Mouse (Mus musculus) midbrain, embryonic 12.5 days (tissue): ENCODE measurements at regions not wholly inside any gene's neighbourhood (a gene's known extent, or its start where the extent isn't known, plus 50 kb on each side); places are given as distances from the start of the nearest gene placed in this dataset.
"Not testable (repeated sequence)": the region's sequence is repeated elsewhere in the genome, so short reads cannot be mapped to it uniquely, and the experiment has no call there.

ENCODE experiments used
- ATAC-seq: fragments of 200-750 bp; cut with Nextera tagmentation; 2 replicates; pipeline ENCODE4 v1.8.0; 2017; ENCODE audit warnings: low read depth, moderate TSS enrichment, moderate library complexity; ENCODE audit not compliant: low FRiP score
- H3K27ac ChIP-seq: fragments of 300-500 bp; sonication (generic); replicated peaks from 2 replicates; pipeline ENCODE4 v1.5.1; 2016; ENCODE audit warnings: mild to moderate bottlenecking
- H3K27me3 ChIP-seq: fragments of 300-500 bp; sonication (generic); 2 replicates; pipeline ENCODE4 v1.6.1; 2016; ENCODE audit warnings: mild to moderate bottlenecking
- H3K36me3 ChIP-seq: fragments of 300-500 bp; sonication (generic); 2 replicates; pipeline ENCODE4 v1.6.1; 2016
- H3K4me1 ChIP-seq: fragments of 300-500 bp; sonication (generic); 2 replicates; pipeline ENCODE4 v1.6.1; 2016
- H3K4me2 ChIP-seq: fragments of 300-500 bp; sonication (generic); replicated peaks from 2 replicates; pipeline ENCODE4 v1.6.1; 2016; ENCODE audit warnings: mild to moderate bottlenecking, moderate library complexity
- H3K4me3 ChIP-seq: fragments of 300-500 bp; sonication (generic); 2 replicates; pipeline ENCODE4 v1.5.1; 2016; ENCODE audit warnings: mild to moderate bottlenecking
- H3K9ac ChIP-seq: fragments of 300-500 bp; sonication (generic); replicated peaks from 2 replicates; pipeline ENCODE4 v1.6.1; 2016; ENCODE audit warnings: mild to moderate bottlenecking, moderate library complexity
- H3K9me3 ChIP-seq: fragments of 300-500 bp; sonication (generic); 2 replicates; pipeline ENCODE4 v1.6.1; 2016; ENCODE audit warnings: mild to moderate bottlenecking
- WGBS: fragments of 180-500 bp; shearing (Covaris S2); methylation state at CpG from one replicate; pipeline ENCODE4 v1.1.7; 2016; 5-methylcytosine and 5-hydroxymethylcytosine counted together

DNA sequence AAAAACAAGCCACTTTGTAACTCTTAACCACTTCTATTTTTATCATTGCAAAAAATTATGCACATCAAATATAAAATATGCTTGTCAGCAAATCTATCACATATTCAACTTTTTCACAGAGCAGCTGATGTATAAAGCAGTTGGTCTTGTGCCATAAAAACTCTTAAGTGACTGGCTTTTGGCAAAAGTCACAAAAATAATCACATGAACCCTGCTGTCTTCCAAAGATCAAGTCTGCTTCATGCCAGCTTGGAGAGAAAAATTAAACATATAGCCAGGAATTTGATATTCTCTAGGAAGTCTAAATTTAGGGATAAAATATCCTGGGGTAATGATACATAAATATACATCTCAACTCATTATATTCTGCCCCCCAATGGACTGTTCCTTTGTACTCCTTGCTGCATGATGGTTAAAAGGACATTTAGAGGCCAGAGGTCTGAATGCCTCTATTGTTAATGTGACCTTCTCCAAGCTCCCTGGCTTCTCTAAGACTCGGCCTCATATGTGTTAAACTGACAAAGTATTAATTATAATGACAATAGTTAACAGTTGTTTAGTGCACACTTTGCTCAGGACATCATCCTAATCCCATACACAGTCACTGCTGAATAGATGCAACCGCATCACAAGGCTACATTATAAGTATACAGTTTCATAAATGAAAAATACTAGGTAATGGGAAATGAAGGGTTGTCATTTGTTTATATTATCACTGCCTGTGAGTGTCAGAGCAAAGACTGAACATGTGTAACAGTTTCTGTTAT is 422.9 kb upstream of the Hs3st1 start:
- ATAC-seq = no peak
- Histone ChIP-seq H3K4me1 (no peaks in the 10 kb centered on the region), H3K9ac (no peak overlapping the region), H3K4me2 (no peak overlapping the region), H3K4me3 (no peak overlapping the region), H3K27me3 (no peaks in the 10 kb centered on the region), H3K27ac (no peak overlapping the region), H3K36me3 (no peaks in the 10 kb centered on the region), H3K9me3 (no peaks in the 10 kb centered on the region)
- 29% methylated on average over 2 of the region's 2 CpGs for WGBS

DNA sequence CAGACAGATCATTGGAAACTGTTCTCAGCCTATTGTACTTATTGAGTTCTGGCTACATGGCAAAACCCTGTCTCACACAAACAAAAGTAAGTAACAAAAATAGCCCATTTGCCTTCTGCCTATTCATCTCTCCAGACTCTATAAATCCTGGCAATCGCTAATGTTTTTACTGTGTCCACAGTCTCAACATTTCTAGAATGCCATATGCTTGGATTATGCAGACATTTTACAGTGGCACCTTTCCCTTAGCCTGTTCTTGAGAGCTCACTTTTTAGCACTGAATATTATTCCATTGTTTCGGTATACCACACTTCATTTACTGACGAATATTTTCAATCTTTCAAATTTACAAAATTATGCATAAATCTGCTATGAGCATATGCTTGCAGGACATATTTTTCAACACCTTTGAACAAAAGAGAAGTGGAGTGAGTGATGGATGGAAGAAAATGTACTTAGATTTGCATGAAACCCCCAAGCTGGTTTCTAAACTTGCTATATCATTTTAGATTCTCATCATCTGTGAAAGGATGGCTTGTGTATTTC is 381.5 kb upstream of the Hs3st1 start:
- Histone ChIP-seq H3K36me3 (no peaks in the 10 kb centered on the region), H3K4me1 (no peaks in the 10 kb centered on the region), H3K27me3 (no peaks in the 10 kb centered on the region), H3K4me3 (no peak overlapping the region), H3K9me3 (no peaks in the 10 kb centered on the region), H3K27ac (no peak overlapping the region), H3K9ac (no peak overlapping the region), H3K4me2 (no peak overlapping the region)
- WGBS = 90% methylated on average over 3 of the region's 3 CpGs
- ATAC-seq = no peak

DNA sequence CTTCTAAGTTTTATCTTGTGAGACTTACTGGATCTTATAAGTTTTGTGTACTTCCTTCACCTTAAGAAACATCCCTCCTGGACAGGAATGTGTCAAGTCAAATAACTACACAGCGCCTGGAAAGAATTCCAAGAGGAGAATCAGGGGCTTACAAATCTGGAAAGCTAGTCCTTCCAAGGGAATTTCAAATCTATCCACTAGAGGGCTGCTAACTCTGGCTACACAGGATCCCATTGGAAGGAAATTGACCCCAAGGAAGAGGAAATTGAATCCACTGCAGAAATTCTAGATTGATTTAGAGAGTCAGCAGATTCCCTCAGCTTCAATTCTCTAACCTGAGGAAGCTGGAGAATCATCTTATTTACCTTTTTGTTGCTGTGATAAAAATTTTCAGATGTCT is 369.1 kb upstream of the Hs3st1 start:
- H3K4me1 ChIP-seq = no peaks in the 10 kb centered on the region
- no peaks in the 10 kb centered on the region for H3K27me3 ChIP-seq
- WGBS = 61% methylated on average over 1 of the region's 1 CpGs
- no peak overlapping the region for H3K4me2 ChIP-seq
- no peak overlapping the region for H3K27ac ChIP-seq
- H3K9ac ChIP-seq = no peak overlapping the region
- ATAC-seq = no peak
- H3K36me3 ChIP-seq = no peaks in the 10 kb centered on the region
- no peak overlapping the region for H3K4me3 ChIP-seq
- H3K9me3 ChIP-seq = no peaks in the 10 kb centered on the region

DNA sequence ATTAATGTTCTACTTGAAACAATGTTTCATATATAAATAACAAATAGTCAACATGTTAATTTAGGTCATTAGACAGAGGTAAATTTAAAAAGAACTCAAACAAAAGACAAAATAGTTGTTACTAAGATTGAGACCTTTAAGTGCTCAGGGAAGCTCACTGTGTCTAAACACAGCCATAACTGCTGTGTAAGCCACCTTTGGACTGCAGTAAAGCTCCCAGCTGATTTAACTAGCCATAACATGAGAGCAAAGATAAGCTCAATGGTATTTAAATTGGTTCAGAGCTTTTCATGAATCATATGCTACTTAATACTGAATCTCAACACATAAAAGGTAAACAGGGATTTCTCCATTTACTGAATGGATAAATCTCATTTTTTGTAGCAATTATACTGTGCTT is 361.6 kb upstream of the Hs3st1 start:
- Histone ChIP-seq H3K9me3 (no peaks in the 10 kb centered on the region), H3K4me2 (no peak overlapping the region), H3K9ac (no peak overlapping the region), H3K27ac (no peak overlapping the region), H3K4me3 (no peak overlapping the region), H3K4me1 (no peaks in the 10 kb centered on the region), H3K27me3 (no peaks in the 10 kb centered on the region), H3K36me3 (no peaks in the 10 kb centered on the region)
- no peak for ATAC-seq

DNA sequence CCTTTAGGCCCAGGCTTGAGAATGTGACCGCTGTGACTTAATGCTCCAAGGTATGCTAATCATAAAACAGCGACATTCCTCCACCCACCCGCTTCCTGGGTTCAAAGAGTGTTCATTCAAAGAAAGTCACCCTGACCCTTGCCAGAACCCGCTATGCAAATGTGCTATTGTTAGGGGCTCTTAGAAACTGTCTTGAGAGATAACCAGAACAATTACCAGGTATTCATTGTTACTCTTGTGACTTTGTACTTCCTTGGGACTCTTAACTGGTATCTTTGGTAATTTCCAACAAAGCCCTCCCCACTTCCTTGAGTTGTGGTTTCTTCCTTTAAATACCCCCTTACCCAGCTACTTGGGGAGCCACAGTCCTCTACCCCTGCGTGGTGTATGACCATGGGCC is 334.3 kb upstream of the Hs3st1 start:
- not testable (repeated sequence) for H3K27me3 ChIP-seq, H3K4me1 ChIP-seq, H3K36me3 ChIP-seq, H3K4me2 ChIP-seq, H3K4me3 ChIP-seq, H3K9ac ChIP-seq, ATAC-seq, H3K9me3 ChIP-seq, H3K27ac ChIP-seq
- 87% methylated on average over 5 of the region's 5 CpGs for WGBS

DNA sequence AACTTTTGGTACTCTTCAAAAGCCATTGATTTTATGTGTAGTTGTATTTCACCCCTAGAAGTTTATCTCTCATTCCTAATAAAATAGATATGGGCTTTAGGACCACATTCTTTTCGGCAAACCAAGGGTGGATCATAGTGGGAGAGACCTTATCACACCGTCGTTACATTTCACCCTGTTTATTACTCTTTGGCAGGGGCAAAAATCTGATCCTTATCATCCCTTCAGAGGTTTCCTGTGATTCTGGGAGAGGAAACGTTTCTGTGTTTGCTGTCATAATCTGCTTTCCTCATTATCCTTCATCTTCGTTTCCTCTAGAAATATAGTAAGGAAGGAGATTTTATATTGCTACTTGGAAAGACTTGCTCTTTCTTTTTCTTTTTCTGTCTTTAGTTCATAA is 290.0 kb upstream of the Hs3st1 start:
- Histone ChIP-seq H3K4me3 (no peak overlapping the region), H3K9me3 (no peaks in the 10 kb centered on the region), H3K4me1 (no peaks in the 10 kb centered on the region), H3K4me2 (no peak overlapping the region), H3K9ac (no peak overlapping the region), H3K27me3 (no peaks in the 10 kb centered on the region), H3K27ac (no peak overlapping the region), H3K36me3 (no peaks in the 10 kb centered on the region)
- WGBS = 87% methylated on average over 5 of the region's 5 CpGs
- no peak for ATAC-seq

DNA sequence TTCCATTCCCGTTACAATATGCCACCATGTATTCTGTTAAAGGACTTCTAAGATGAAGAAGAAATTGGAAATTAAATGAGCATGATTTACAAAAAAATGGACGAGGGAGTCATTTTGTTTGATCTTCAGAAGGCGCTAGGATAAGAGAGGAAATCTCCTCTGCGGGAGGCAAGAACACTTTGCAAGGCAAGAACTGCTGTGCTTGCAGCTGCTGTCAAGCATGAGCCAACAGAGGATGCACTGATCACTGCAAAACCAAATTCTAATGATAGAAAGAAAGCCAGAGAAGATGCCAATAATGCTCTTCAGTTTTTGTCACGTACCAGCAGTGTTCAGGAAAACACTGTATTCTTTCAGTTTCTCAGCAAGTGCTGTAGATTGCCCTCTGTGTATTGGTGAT is 279.2 kb upstream of the Hs3st1 start:
- no peak for ATAC-seq
- Histone ChIP-seq H3K4me2 (no peak overlapping the region), H3K9ac (no peak overlapping the region), H3K9me3 (no peaks in the 10 kb centered on the region), H3K36me3 (no peaks in the 10 kb centered on the region), H3K4me1 (no peaks in the 10 kb centered on the region), H3K27me3 (no peaks in the 10 kb centered on the region), H3K27ac (no peak overlapping the region), H3K4me3 (no peak overlapping the region)
- 82% methylated on average over 5 of the region's 5 CpGs for WGBS

DNA sequence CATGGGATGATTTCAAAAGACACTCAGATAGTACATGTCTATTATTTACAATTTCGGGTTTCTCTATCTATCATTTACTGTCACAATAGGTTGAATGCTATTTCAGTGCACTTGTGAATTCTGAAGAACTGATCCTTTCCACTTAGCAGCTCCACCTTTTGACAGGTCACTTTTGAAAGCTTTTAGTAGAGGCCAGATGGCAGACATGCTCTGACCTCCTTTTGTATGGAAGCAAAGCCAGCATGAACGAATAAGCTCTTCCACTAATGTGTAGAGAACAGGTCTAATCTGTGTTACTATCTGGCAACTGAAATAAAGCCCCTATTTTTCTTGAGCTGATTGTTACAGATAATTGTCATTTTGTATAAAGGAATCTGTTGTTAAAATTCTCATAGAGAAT is 278.4 kb upstream of the Hs3st1 start:
- Histone ChIP-seq H3K27me3 (no peaks in the 10 kb centered on the region), H3K27ac (no peak overlapping the region), H3K9ac (no peak overlapping the region), H3K4me1 (no peaks in the 10 kb centered on the region), H3K4me2 (no peak overlapping the region), H3K36me3 (no peaks in the 10 kb centered on the region), H3K4me3 (no peak overlapping the region), H3K9me3 (no peaks in the 10 kb centered on the region)
- ATAC-seq = no peak
- WGBS = 67% methylated on average over 2 of the region's 2 CpGs

DNA sequence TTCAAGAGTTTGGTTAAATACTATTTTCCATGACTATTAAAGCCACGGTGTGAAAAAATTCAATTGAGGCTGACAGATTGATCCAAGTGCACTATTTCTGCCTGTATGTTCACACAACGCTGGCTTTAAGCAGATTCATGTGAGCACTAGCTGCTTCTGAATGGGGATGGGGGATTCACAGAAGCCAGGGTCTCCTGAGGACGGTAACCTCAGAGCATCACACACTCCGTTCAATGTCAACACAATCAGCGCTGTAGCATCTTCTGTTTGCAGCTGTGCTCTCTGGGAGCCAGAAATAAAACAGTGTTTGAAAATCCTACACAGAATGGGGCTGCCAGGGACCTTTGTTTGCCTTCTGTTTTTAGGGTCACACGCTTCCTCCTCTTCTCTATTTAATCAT is 275.0 kb upstream of the Hs3st1 start:
- no peaks in the 10 kb centered on the region for H3K4me1 ChIP-seq
- H3K9me3 ChIP-seq = no peaks in the 10 kb centered on the region
- H3K27ac ChIP-seq = no peak overlapping the region
- no peaks in the 10 kb centered on the region for H3K36me3 ChIP-seq
- H3K4me2 ChIP-seq = no peak overlapping the region
- no peaks in the 10 kb centered on the region for H3K27me3 ChIP-seq
- 74% methylated on average over 6 of the region's 6 CpGs for WGBS
- no peak overlapping the region for H3K9ac ChIP-seq
- 0 out of 2 replicates have a peak, but pooled peaks have one; percentile 34 for ATAC-seq
- no peak overlapping the region for H3K4me3 ChIP-seq

DNA sequence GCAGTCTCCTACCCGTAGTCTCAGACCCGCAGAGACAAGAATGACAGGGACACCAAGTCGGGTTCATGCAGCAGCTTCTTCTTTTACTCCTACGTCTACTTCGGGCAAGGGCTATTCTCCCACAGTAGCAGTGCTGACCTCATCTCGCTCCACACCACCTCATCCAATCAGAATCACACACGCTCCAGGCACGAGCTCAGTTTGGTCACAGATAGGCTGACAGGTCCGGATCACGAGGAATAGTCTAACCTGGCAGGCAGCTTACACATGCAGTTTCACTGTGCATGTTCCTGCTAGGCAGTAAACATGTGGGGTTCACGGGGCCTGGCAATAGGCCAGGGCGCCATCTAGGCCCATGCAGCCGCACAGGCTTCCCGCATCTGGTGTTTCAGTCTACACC is 260.7 kb upstream of the Hs3st1 start:
- Histone ChIP-seq H3K4me1 (no peaks in the 10 kb centered on the region), H3K4me2 (no peak overlapping the region), H3K36me3 (no peaks in the 10 kb centered on the region), H3K9me3 (no peaks in the 10 kb centered on the region), H3K9ac (no peak overlapping the region), H3K27ac (no peak overlapping the region), H3K4me3 (no peak overlapping the region), H3K27me3 (no peaks in the 10 kb centered on the region)
- ATAC-seq = no peak
- 86% methylated on average over 14 of the region's 14 CpGs for WGBS

DNA sequence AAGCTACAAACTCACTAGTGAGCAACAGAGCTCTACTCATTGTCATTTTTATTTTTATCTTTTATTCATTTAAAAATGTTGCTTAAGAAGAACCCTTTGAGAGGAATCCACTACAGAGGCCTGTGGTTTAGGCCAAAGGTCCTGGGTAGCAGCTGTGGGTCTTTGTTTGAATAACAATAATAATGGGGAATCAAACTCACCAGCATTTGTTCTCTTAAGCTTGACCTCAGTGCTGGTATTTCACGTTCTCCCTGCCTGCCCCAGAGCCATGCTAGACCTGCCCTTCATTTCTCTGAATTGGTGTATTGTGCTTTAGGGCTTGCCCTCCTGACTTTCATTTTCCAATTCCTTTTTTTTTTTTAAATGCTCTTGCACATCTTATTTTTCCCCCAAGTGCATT is 232.8 kb upstream of the Hs3st1 start:
- peak; percentile 47; the same call in 1 of the 2 replicates for ATAC-seq
- no peak overlapping the region for H3K4me2 ChIP-seq
- no peak overlapping the region for H3K27ac ChIP-seq
- H3K36me3 ChIP-seq = no peaks in the 10 kb centered on the region
- H3K9ac ChIP-seq = no peak overlapping the region
- H3K9me3 ChIP-seq = no peaks in the 10 kb centered on the region
- H3K4me3 ChIP-seq = no peak overlapping the region
- WGBS = 8% methylated on average over 1 of the region's 1 CpGs
- H3K27me3 ChIP-seq = no peaks in the 10 kb centered on the region
- 0 out of 2 replicates have a peak, but pooled peaks cover 2% of the 10 kb centered on the region for H3K4me1 ChIP-seq

DNA sequence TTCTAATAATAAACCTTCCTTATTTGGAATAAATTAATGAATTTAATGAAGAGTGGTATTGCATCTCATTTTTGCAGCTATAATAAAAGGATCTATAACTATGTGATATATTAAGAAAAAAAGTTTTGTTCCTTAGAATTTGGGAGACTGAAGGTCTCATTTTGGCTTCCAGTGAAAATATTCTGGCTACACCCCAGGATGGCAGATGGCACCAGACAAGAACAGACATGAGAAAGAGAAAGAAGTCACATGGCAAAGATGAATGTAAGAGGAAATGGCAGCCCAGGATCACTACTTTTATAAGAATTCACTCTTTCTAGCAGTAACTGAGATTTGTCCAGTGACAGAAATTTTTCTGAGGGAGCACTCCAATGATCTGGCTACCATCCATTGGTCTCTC is 209.1 kb upstream of the Hs3st1 start:
- Histone ChIP-seq H3K27me3 (no peaks in the 10 kb centered on the region), H3K27ac (no peak overlapping the region), H3K4me3 (no peak overlapping the region), H3K9ac (no peak overlapping the region), H3K4me2 (no peak overlapping the region), H3K36me3 (no peaks in the 10 kb centered on the region), H3K4me1 (no peaks in the 10 kb centered on the region), H3K9me3 (no peaks in the 10 kb centered on the region)
- no peak for ATAC-seq

DNA sequence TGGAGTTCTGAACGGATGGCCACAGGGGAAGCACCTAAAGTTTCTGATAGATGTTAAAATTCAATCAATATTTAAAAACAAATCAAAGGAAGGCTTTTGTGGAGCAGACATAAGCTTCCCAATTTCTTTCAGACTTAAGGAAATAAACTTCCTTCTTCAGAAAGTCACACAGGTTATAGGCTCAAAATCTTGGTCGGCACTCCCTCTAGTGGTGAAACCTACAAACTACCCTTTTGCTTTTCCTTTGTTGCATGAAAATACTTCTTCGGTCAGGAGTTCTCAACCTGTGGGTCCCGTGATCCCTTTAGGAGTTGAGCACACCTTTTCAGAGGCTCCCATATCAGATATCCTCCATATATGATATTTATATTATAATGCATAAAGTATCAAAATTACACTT is 205.7 kb upstream of the Hs3st1 start:
- no peaks in the 10 kb centered on the region for H3K4me1 ChIP-seq
- H3K27me3 ChIP-seq = no peaks in the 10 kb centered on the region
- WGBS = 39% methylated on average over 4 of the region's 4 CpGs
- H3K4me2 ChIP-seq = no peak overlapping the region
- H3K27ac ChIP-seq = no peak overlapping the region
- ATAC-seq = peak; percentile 54; the same call in 1 of the 2 replicates
- H3K4me3 ChIP-seq = no peak overlapping the region
- no peaks in the 10 kb centered on the region for H3K9me3 ChIP-seq
- H3K9ac ChIP-seq = no peak overlapping the region
- H3K36me3 ChIP-seq = no peaks in the 10 kb centered on the region
